Mouse (Mus musculus) forebrain, embryonic 11.5 days (tissue): ENCODE results near the gene Crim1. TPM values are rescaled to one million over a fixed set of nuclear protein-coding genes. Genes with fewer than 3 reads are reported as not detected.

ENCODE experiments used
- ATAC-seq: fragments of 200-750 bp; cut with Nextera tagmentation; replicated peaks from 2 replicates; pipeline ENCODE4 v1.8.0; 2017; ENCODE audit warnings: moderate TSS enrichment; ENCODE audit not compliant: low FRiP score
- DNase-seq: peaks from one replicate; pipeline ENCODE4 v3.0.0-alpha.2; 2017; ENCODE audit warnings: low spot score
- H3K27ac ChIP-seq: fragments of 300-500 bp; sonication (generic); 2 replicates; pipeline ENCODE4 v1.5.1; 2014; ENCODE audit warnings: low read depth, low read length
- H3K27me3 ChIP-seq: fragments of 300-500 bp; sonication (generic); 2 replicates; pipeline ENCODE4 v1.6.1; 2014; ENCODE audit warnings: mild to moderate bottlenecking, low read length, mixed read lengths; ENCODE audit not compliant: control insufficient read depth, insufficient read depth
- H3K36me3 ChIP-seq: fragments of 300-500 bp; sonication (generic); 2 replicates; pipeline ENCODE4 v1.6.1; 2014; ENCODE audit warnings: mild to moderate bottlenecking, low read length, moderate library complexity, mixed read lengths; ENCODE audit not compliant: control insufficient read depth, insufficient read depth
- H3K4me1 ChIP-seq: fragments of 300-500 bp; sonication (generic); replicated peaks from 2 replicates; pipeline ENCODE4 v1.6.1; 2014; ENCODE audit warnings: low read length, mixed read lengths; ENCODE audit not compliant: control insufficient read depth, insufficient read depth
- H3K4me2 ChIP-seq: fragments of 300-500 bp; sonication (generic); 2 replicates; pipeline ENCODE4 v1.6.1; 2014; ENCODE audit warnings: low read depth, mild to moderate bottlenecking, low read length, moderate library complexity, mixed read lengths; ENCODE audit not compliant: severe bottlenecking
- H3K4me3 ChIP-seq: fragments of 300-500 bp; sonication (generic); 2 replicates; pipeline ENCODE4 v1.5.1; 2014; ENCODE audit warnings: low read depth, low read length
- H3K9ac ChIP-seq: fragments of 300-500 bp; sonication (generic); 2 replicates; pipeline ENCODE4 v1.6.1; 2014; ENCODE audit warnings: low read length
- H3K9me3 ChIP-seq: fragments of 300-500 bp; sonication (generic); 2 replicates; pipeline ENCODE4 v1.6.1; 2016; ENCODE audit warnings: low read length, mixed read lengths; ENCODE audit not compliant: control insufficient read depth
- WGBS: fragments of 180-500 bp; shearing (Covaris S2); extraction: QIAGEN DNeasy Blood & Tissue Kit; methylation state at CpG from one replicate; pipeline ENCODE4 v1.1.7; 2014; 5-methylcytosine and 5-hydroxymethylcytosine counted together
- polyA plus RNA-seq: library from polyadenylated mRNA; unstranded; fragments of >200 nt; fragmentation: Nextera tagmentation; extraction: Ambion mirVana; gene quantifications from 2 replicates; pipeline ENCODE4 v1.2.1, GENCODE M21; 2014

The Crim1 gene
- polyA plus RNA-seq, 1 experiment from 2014 or later = 2.7 TPM

- Histone ChIP-seq H3K9me3 (no peaks in the 10 kb centered on the region), H3K27ac (no peak overlapping the region), H3K36me3 (no peaks in the 10 kb centered on the region), H3K4me3 (no peak overlapping the region), H3K4me2 (no peak overlapping the region), H3K4me1 (no peaks in the 10 kb centered on the region), H3K27me3 (no peaks in the 10 kb centered on the region), H3K9ac (no peak overlapping the region)
- DNase-seq (no peak), ATAC-seq (no peak)
- WGBS = 91% methylated on average over 9 of the region's 9 CpGs
These were observed 108.2 kb downstream of the Crim1 start for GRCm38 (mm10) chr17:78308221-78308620.

GRCm38 (mm10) chr17:78313006-78313405, 113.0 kb downstream of the Crim1 start:
- H3K36me3 ChIP-seq = no peaks in the 10 kb centered on the region; the same call in 1 of the 2 replicates
- DNase-seq (no peak), ATAC-seq (no peak)
- H3K4me1 ChIP-seq = no peaks in the 10 kb centered on the region
- H3K9me3 ChIP-seq = no peaks in the 10 kb centered on the region
- no peaks in the 10 kb centered on the region for H3K27me3 ChIP-seq
- H3K27ac ChIP-seq = no peak overlapping the region
- no peak overlapping the region for H3K9ac ChIP-seq
- H3K4me2 ChIP-seq = no peak overlapping the region
- 91% methylated on average over 12 of the region's 12 CpGs for WGBS
- no peak overlapping the region for H3K4me3 ChIP-seq

DNA sequence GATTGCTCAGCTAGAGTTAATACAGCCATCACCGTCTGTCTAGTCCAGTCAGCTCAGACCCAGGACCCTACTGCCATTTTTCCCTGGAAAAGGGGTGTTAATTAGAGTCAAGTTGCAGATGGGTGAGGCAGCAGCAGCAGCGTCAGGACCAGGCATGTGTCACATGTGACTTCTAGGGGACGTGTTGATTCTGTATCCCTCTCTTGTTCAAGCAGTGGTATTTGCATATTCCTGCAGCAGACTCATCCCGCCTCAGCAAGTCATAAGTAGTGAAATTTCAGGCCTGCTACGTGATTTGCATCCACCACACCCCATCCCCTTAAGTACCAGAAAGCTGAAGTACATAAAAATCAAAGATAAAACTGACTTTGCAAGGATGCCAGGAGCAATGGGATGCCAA, 113.6 kb downstream of the Crim1 start:
- no peak overlapping the region for H3K27ac ChIP-seq
- no peaks in the 10 kb centered on the region for H3K9me3 ChIP-seq
- no peaks in the 10 kb centered on the region for H3K4me1 ChIP-seq
- WGBS = 70% methylated on average over 5 of the region's 5 CpGs
- no peak overlapping the region for H3K4me2 ChIP-seq
- DNase-seq (no peak), ATAC-seq (no peak)
- H3K27me3 ChIP-seq = no peaks in the 10 kb centered on the region
- no peak overlapping the region for H3K4me3 ChIP-seq
- no peak overlapping the region for H3K9ac ChIP-seq
- no peaks in the 10 kb centered on the region; the same call in 1 of the 2 replicates for H3K36me3 ChIP-seq

- no peaks in the 10 kb centered on the region; the same call in 1 of the 2 replicates for H3K36me3 ChIP-seq
- no peaks in the 10 kb centered on the region for H3K4me1 ChIP-seq
- no peak for DNase-seq
- ATAC-seq = no peak
- 96% methylated on average over 11 of the region's 11 CpGs for WGBS
- no peaks in the 10 kb centered on the region for H3K9me3 ChIP-seq
- H3K4me2 ChIP-seq = no peak overlapping the region
- no peak overlapping the region for H3K27ac ChIP-seq
- H3K4me3 ChIP-seq = no peak overlapping the region
- H3K9ac ChIP-seq = no peak overlapping the region
- no peaks in the 10 kb centered on the region for H3K27me3 ChIP-seq
These were observed 115.6 kb downstream of the Crim1 start for GRCm38 (mm10) chr17:78315659-78316058.

GRCm38 (mm10) chr17:78317381-78317780, 117.3 kb downstream of the Crim1 start:
- Histone ChIP-seq H3K4me1 (no peaks in the 10 kb centered on the region), H3K9me3 (no peaks in the 10 kb centered on the region), H3K4me3 (no peak overlapping the region), H3K27ac (no peak overlapping the region), H3K27me3 (no peaks in the 10 kb centered on the region), H3K4me2 (no peak overlapping the region), H3K9ac (no peak overlapping the region), H3K36me3 (no peaks in the 10 kb centered on the region; the same call in 1 of the 2 replicates)
- 70% methylated on average over 5 of the region's 5 CpGs for WGBS
- ATAC-seq (no peak), DNase-seq (no peak)

DNA sequence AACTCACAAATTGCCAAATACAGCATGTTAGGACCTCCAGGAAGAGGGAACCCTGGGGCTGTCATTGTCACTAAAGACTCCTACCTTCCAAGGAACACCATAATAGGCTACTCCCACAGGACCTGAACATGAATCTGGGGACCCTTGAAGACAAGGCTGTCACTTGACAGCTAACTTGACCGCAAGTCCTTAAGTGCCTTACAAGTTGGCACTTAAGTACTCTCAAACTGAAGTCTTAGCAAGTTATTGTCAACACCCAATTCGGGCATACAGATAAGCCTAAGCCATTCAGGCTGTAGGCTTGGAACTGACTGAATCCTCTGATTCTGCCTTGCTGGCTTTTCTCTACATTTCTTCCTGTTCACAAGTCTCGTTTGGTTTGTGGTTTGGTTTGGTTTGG, 118.8 kb downstream of the Crim1 start:
- 89% methylated on average over 3 of the region's 3 CpGs for WGBS
- H3K9me3 ChIP-seq = no peaks in the 10 kb centered on the region
- no peak for DNase-seq

GRCm38 (mm10) chr17:78321216-78321835, 121.3 kb downstream of the Crim1 start:
- DNase-seq (no peak), ATAC-seq (no peak)
- Histone ChIP-seq H3K27me3 (no peaks in the 10 kb centered on the region), H3K9ac (no peak overlapping the region), H3K36me3 (no peaks in the 10 kb centered on the region; the same call in 1 of the 2 replicates), H3K4me2 (no peak overlapping the region), H3K4me1 (no peaks in the 10 kb centered on the region), H3K9me3 (no peaks in the 10 kb centered on the region), H3K4me3 (no peak overlapping the region), H3K27ac (no peak overlapping the region)
- WGBS = 88% methylated on average over 11 of the region's 11 CpGs

More for the DNA sequence above, 118.8 kb downstream of the Crim1 start:
- Histone ChIP-seq H3K9ac (no peak overlapping the region), H3K36me3 (no peaks in the 10 kb centered on the region; the same call in 1 of the 2 replicates), H3K27ac (no peak overlapping the region), H3K4me1 (no peaks in the 10 kb centered on the region), H3K4me3 (no peak overlapping the region), H3K27me3 (no peaks in the 10 kb centered on the region), H3K4me2 (no peak overlapping the region)
- no peak for ATAC-seq

DNA sequence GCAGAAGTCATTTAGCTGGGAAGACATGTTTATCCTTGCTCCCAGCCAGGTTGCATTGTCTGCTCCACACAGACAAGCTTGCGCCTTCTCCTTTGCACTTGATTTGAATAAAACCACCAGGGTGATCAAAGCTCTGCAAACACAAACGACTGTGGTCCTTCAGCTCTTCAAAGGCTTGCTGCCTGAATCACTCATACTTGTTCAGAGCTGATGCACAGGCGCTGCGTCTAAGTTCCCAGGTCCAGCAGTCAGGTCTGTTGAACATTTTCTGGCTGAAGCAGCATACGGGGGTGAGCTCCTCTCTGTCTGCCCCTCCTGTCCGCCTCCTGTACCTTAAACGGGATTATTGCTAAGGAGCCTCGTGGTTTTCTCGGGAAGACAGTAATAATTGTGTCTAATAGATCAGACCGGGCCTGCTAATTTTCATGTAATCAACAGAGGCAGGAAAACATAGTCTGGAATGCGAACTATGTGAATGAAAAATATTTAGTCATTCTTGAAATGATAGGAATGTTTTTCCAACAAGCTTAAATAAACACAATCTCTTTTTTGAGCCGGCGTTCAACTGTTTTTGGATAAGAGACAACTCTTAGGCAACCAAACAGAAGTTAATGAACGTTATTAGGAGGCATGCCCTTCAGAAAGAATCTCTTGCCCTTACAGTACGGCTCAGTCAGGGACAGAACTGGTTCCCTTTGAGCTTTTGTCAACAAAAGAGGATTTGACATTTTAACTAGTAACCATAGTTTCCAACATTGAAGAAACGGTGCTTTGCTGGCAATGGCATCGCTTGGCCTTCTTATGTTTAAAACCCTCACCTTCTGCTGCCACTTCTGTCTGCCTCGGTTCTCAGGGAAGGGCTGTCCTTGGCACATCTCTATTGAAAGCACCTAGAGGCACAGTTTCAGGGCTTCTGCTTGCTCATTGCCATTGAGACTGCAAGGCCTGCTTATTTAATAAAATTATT, 122.6 kb downstream of the Crim1 start:
- Histone ChIP-seq H3K27me3 (no peaks in the 10 kb centered on the region), H3K9me3 (no peaks in the 10 kb centered on the region), H3K27ac (no peak overlapping the region), H3K4me1 (no peaks in the 10 kb centered on the region), H3K36me3 (no peaks in the 10 kb centered on the region; the same call in 1 of the 2 replicates), H3K4me3 (no peak overlapping the region), H3K4me2 (no peak overlapping the region), H3K9ac (no peak overlapping the region)
- DNase-seq = no peak
- WGBS = 67% methylated on average over 18 of the region's 18 CpGs
- no peak for ATAC-seq
